Mouse (Mus musculus): Measurements from ENCODE around the gene Mettl15.
"Not testable (repeated sequence)": the region's sequence is repeated elsewhere in the genome, so short reads cannot be mapped to it uniquely, and the experiment has no call there.

Gene Mettl15

DNA sequence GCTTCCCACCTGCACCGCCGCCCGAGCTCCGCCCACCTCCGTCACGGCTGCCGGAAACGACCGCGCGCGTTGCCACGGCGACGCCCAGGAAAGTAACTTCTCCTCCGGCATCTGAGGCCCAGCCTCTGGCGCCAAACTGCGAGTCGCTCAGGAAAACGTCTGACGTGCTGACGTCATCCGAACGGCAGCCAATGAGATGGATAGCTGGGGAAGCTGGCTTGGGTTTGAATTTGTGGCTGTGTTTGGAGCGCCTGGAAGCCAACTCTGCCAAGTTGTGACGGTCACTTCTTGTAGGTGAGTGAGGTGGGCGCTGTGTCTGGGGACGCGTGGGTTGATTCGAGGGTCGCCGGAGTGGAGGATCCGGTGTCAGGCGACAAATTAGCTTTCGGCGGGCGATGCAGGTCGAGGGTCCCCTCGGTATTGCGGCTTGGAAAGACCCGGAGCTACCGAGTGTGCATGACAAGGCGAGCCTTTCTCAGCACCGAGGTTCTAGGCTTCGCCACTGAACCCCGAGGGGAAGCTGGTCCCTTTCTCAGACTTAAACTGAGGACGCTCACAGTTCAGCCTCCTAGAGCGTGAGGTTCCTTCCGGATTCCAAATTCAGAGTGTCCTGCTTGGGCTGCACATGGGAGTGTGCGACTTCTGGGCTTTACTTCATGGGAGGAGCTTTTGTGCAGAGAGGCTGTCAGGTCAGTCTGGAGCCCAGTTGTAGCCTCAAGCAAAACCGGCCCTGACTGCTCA, at the start of gene Mettl15, which contains the start of gene Kif18a:
Gene Mettl15, minus strand, starts transcription at position 149 of the 741 bp plus-strand sequence.
Gene Kif18a, plus strand, starts transcription at position 139 of the 741 bp plus-strand sequence.
- peak; percentile 97 for DNase-seq

DNA sequence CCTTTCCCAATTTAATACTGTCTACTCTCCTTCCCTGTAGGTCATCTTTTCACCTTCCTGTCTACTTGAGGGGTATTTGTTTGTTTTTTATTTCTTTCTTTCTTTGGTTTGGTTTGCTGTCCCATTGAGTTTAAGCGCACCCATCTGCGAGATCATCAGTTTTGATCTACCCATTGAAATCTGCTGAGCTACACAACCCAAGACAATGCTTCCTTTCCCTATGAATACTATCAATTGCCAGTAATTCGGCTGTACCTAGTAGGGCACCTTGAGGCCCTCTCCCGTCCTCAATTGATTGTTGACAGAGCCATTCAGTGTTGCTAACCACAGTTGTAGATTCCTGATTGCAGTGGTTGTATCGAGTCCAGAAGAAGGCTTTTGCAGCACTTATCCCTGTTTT, 30.8 kb upstream of the Mettl15 start:
- DNase-seq, result no peak

DNA sequence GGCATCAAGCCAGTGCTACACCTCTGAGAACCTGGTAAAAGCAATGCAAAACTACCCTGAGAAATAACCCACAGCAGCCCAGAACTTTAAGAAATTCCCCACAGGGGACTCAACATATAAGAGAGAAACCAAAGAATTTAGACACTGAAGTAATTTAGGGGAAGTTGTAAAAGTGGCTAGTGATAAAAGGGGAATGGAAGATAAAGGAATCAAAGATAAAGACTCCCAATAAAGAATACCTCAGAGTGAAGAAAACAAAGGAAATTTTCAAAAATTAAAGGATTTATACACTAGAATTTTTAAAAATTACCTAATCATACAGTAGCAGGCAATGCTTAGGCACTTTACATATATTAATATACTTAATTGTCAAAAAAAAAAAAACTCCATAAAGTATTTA, 23.1 kb upstream of the Mettl15 start:
- DNase-seq, result no peak

DNA sequence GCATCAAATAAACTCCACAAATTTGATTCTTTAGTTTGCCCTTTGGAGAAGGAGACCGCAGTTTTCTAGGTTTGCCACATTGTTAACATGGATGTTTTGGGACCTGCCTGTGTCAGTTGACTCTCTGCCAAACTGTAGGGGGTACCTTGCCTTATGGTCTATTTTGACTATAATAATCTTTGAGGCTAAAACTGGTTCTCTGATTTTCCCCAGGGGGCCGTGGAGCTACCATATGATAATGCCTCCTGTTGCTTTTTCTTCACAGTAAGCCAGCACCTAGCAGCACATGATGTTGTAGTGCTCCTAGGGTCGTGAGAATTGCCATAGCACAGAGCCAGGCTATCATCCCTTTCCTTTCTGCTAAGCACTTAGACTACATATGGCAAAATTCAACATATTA, 21.7 kb upstream of the Mettl15 start:
- no peak for DNase-seq

DNA sequence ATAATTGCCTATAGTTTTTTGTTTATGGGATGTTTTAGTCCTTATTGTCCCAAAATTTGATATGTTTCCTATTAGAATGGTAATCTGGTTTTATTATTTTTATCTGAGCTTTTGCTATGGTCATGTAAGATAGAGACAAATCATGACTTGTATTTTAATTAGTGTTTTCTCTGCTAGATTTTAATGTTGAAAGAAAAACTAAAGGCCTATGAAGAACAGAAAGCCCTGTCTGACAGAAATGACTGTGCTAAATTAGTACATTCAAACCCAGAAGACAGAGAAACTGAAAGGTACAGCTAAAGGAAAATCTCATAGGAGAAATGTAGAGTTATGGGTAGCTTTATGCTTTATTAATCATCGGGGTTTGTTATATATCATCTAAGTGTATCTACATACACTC, 17.6 kb upstream of the Mettl15 start:
- DNase-seq, result no peak

DNA sequence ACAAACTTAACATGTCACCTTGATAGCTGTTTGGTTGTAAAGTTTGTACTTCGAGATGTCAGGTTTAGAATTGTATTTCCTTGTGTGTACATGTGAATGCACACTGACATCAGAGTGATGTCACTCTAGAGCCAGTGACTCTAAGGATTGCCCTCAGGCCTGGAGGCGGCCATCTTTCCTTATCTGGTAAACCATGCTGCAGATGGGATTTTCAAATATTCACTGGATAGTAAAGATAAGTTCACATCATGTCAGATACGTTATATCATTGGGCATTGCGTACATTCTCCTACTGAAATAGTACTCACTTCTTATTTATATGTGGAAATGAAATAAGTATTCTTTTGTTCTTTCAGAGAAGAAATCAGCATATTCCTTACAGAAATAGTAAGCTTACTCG, 15.7 kb upstream of the Mettl15 start:
- no peak for DNase-seq

DNA sequence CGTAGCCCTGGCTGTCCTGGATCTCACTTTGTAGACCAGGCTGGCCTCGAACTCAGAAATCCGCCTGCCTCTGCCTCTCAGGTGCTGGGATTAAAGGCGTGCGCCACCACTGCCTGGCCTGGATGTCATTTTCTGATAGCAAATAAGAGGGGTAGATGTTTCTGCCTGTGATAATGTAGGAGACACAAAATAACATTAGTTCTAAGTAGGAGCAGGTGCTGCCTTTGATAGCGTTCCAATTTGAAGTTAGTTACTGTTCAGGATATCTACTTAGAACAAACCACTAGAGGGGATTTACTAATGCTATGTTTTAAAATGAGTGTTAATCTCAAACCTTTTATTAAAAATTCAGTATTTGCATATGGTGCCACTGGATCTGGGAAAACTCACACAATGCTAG, 8.8 kb upstream of the Mettl15 start:
- DNase-seq, result no peak

DNA sequence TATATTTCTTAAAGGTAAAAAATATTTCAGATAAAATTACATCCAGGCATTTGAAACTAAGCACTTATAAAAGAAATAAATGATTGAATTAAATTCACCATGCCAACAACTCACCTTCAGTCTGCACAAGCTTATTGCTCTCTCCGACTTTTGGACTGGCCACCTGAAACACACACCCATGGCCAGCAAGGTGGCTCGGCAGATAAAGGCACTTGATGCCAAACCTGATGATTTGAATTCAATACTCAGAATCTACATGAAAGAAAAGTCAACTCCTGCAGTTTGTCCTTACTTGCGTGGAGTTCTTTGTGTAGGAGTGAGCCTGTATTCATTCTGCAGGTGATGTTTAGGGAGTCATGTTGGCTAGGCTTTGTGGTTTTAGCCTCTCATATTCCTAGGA, 3.6 kb upstream of the Mettl15 start:
- no peak for DNase-seq

DNA sequence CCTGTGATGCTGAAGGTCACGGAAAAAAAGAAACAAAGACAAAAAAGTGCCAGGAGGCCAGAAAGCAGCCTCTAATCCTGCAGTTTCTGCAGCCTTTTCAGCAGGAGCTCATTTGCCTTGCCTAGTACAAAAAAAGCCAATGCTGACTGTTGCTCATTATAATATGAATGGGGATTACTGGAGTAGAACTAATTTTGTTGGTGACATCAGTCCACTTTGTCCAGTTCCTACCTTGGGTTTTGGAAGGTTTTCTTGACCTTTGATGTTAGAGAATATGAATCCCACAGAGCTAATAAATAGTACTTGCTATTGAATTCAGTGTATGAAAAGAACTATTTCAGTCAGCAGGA, 768 bp upstream of the Mettl15 start:
- DNase-seq, result no peak

DNA sequence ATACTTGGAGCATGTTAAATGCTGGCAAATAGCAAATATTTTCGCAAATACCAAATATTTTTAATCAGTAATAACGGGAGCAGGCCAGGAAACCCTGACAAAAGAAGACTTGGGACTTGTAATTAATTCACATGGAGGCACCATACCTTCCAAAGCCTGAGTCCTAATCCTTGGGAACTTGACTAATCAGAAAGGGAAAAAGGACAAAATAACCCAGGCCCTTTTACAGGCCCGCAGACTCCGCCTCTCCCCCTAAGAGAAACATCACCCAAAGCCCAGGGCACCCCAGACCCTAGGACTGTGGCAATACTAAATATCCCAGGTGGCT, 312 bp downstream of the Mettl15 start:
- DNase-seq, result no peak

DNA sequence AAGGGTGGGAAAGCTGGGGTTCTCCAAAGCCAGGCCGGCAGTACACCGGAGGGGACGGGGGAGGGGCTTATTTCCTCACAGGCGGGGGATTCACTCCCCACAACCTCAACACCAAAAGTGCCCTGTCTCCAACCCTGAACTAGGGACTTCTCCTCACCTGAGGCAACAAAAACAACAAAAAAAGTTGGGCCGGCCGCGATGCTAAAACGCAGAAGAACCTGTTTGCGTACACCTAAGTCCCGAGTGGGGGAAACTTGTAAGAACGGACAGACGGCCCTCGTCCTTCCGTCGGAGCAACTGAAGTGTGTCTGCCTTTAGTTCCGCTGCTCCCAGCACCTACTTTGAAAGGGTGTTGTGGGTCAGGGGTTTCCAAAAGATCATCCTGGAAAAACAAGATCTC, 2.5 kb downstream of the Mettl15 start:
- DNase-seq, result peak; percentile 26

DNA sequence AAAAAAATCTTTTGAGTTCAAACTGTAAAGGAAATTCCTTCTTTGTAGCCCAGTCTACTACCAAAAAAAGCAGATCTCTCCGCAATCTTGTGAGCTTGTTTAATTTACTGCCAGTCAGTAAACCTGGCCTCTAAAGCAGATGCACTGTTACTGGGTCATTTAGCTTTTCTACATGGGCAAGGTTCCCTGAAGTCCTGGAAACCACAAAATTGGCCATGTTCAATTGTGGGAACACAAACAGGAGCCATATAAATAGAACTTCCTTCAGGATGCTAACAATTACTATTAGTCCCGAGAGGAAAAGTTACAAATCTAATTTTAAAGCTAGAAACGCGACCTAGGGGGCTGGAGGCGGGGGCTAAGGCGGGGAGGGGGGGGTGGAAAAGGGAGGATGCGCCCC, 3.0 kb downstream of the Mettl15 start:
- DNase-seq, result no peak

DNA sequence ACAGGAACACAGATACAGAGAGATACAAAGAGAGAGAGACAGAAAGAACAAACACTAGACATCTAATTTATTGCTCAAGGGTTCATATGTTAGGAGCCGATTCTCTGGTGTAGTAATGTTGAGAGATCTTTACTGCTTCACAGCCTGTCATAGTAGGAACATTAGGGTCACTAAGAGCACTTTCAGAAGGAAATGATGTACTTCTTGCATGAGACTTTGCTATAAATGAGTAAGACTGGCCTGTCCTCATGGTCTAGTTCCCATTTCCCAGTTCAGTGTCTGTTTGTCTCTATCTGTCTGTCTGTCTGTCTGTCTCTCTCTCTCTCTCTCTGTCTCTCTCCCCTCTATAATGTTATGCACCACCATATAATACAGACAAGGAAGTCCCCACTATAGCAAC, 7.5 kb downstream of the Mettl15 start:
- no peak for DNase-seq

DNA sequence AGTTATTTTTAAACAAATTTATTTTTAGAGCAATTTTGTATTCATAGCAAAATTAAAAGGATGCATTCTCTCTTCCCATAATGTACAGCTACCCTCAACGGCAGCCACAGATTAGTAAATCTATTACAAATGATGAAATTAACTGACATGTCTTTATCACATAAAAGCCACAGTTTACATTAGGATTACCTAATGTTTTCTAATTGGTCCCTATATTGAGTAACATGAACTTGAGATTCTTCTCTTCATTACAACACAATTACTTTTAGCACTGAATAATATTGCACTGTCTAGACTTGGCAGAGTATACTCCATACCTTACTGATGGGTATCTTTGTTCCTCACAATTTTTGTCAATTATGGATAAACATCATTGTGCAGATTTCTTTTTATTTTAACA, 17.8 kb downstream of the Mettl15 start:
- DNase-seq, result no peak

DNA sequence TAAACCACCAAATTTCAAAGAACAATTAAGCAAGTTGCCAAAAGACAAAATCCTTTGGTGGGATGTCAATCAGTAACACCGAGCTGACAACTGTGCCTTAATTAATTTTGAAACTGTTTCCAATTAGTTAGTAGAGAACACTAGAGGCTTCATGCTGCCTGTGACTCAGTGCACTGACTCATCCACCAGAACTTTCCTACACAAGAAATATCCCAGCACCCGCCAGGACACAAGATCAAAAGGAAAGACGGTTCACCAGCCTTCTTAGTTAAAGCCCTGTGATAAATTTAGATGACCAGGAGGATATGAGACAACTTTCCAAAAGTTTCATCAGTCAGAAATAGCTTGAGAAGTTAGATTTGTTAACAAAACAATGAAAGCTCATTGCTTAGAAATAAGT, 38.6 kb downstream of the Mettl15 start:
- DNase-seq, result no peak

DNA sequence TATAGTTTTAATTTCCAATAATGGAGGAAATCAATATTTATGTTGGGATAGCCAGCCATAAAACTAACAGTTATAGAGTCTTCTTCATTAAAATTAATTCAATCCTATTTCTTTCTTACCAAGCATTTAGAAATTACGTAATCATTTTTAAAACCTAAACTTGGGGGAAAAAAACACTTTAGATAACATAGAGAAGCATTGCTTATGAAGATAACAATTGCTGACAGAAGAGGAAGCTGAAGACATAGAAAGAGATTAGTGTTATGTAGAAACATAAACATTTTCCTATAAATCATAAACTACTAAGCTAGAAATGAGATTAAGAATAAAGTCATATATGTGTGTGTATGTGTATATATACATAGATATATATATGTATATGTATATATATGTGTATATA, 44.8 kb downstream of the Mettl15 start:
- no peak for DNase-seq

DNA sequence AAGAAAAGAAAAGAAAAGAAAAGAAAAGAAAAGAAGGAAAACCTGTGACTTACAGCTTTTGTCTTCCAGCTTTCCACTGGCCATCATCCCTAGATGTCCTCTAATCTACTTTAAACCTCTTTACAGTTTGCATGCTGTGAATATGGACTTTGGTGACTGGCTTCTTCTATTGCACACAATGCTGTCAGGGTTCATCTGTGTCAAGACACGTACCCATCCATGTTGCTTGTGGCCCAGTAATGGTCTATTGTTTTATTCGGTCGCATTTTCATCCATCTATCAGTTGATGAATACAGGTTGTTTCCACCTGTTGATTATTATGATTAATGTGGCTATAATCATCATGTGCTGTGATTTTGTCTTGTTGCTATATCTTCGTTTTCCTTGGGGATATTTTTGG, 46.7 kb downstream of the Mettl15 start:
- DNase-seq, result no peak

DNA sequence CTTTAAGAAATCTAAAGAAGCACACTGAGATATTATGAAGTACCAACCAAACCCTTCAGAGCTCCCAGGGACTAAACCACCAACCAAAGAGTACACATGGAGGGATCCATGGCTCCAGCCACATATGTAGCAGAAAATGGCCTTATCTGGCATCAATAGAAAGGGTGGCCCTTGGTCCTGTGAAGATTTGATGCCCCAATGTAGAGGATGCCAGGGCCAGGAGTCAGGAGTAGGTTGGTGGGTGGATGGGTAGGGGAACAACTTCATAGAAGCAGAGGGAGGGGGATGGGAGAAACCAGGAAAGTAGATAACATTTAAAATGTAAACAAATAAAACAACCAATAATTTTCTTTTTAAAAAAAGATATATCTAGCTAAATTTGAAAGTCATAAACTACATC, 50.1 kb downstream of the Mettl15 start:
- DNase-seq, result no peak

DNA sequence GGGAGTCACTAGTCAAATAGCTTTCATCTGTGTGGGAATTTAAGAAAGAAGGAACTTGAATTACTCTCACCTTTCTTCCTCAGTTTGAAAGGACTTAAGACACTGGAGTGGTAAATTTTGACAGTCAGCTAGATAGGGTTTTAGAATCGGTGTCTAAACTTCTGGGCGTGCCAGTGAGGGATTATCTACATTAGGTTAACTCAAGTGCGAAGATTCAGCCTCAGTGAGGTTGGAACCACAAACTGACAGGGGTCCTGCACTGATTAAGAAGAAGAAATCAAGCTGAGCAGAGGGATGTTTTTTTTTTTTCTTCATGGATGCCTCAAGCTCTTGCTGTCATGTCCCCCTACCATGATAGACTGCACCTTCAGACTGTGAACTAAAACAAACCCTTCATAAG, 53.4 kb downstream of the Mettl15 start:
- DNase-seq, result no peak

DNA sequence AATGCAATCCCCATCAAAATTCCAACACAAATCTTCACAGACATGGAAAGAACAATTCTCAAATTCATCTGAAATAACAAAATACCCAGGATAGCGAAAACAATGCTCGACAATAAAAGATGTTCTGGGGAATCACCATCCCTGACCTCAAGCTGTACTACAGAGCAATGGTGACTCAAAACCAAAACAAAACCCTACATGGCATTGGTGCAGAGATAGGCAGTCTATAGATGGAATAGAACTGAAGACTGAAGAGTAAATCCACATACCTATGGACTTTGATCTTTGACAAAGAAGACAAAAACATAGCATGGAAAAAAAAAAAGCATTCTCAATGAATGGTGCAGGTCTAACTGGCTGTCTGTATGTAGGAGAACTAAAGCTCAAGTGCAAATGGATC, 59.1 kb downstream of the Mettl15 start:
- no peak for DNase-seq

DNA sequence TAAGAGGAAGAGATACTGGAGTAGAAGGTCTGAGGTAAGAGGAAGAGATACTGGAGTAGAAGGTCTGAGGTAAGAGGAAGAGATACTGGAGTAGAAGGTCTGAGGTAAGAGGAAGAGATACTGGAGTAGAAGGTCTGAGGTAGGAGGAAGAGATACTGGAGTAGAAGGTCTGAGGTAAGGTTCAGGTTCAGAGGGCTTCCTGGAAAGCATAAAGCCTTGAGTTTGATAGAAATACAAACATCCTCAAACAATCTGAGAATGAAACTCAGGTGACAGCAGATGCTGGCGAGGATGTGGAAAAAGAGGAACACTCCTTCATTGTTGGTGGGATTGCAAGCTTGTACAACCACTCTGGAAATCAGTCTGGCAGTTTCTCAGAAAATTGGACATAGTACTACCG, 63.9 kb downstream of the Mettl15 start:
- DNase-seq, result not testable (repeated sequence)

DNA sequence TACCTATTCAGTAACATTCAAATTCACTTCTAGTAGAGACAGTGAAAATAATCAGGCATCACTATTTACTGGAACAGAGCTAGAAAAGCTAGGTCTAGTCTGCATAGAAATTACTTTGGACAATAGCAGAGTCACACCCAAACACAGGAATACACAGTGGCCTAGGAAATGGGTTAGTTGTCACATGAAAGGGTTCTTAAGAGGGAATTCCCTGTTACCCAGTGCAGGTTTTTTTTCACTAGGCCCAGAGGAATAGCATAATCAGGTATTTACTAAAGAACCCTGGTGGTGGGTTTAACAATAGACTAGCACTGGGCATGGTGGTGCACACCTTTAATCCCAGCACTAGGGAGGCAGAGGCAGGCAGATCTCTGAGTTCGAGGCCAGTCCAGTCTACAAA, 69.9 kb downstream of the Mettl15 start:
- not testable (repeated sequence) for DNase-seq

DNA sequence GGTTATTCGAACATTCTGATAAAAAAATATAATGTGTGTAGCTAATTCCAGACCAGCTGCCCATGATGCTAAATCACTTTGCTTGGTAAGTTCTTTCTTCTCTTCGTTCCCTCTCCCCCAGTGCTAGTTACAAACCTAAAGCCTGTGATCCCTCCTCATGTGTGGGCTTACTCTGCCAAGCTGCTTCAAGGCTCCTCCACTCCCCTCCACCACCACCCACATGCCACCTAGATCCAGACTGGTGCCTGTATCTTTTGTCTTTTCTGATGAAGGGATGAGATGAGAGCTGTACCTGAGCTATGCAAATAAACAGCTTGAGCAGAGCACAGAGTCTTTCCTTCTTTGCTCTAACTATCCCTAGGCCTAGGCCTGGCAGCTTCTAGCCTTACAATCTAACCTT, 72.5 kb downstream of the Mettl15 start:
- no peak for DNase-seq

DNA sequence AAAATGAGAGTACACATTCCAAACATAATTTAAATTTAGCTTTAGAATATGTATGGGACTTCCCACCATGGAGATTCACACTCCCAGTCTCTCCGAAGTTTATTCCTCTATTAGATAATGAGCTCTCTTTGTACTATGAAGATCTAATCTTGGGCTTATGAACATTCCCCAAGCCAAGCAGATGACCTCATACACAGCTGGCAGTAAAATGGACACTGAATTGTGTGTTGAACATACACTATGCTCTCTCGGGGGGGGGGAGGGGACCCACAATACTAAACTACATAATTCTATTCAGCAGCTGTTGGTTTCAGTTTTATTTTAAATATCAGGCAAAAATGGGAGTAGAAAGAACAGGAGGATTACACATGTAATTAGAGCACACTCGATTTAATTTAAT, 97.6 kb downstream of the Mettl15 start:
- DNase-seq, result no peak

DNA sequence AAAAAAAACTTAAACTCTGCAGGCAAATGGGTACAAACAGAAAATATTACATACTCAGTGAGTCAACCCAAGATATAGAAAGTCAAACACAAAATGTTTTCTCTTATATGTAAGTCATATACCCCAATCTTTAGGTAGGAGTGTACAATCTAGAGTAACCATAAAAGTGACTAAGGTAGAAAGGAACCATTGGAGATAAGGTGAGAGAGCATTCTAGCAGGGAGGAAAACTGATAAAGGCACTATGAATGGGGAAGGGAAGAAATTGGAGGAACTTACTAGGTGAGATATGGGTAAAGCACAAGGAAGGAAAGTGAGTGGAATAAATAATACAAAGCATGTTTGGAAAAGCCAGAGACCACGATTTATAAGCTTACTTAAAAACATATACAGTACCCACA, 122.0 kb downstream of the Mettl15 start:
- no peak for DNase-seq

DNA sequence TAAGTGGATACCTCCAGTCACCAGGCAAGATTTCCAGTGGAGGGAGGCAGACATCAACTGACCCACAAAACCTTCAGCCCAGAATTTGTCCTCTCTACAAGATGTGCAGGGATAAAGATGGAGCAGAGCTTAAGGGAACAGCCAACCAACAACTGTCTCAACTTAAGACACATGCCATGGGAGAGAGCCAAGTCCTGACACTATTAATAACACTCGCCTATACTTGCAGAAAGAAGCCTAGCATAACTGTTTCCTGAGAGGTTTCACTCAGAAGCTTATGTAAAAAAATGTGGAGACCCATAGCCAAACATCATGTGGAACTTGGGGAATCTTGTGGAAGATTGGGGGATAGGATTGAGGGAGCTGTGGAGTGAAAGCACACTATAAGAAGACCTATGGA, 124.4 kb downstream of the Mettl15 start:
- no peak for DNase-seq

Data from right cerebral cortex, postnatal 25 days (tissue).